ENCODE assay signal across 12 mouse cellular contexts in the genomic region with DNA sequence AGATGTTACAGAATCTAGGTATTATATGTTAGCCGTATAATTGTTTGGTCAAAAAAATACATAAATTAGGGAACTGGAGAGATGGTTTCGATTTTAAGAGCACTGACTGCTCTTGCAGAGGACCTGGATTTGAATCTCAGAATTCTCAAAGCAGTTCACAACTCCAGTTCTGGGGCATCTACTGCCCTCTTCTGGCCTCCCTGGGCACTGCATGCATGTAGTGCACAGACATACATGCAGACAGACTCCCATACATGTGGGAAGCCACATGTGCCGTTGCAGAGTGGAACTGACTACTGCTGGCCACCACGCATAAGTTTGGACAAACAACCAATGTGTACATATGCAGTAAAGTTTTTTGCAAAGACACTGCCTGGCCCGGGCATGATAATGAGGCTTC.
DNase-seq lines count a peak whose midpoint lies in the region; ATAC-seq and TF ChIP-seq lines count a peak whose summit lies in the region.
"Had no signal": no experiment of that assay in that cellular context is flagged by ENCODE, and none has a peak within 500 bp of the region (broad histone marks: within the 10 kb centered on the region; RNA-seq: fewer than 3 reads in every experiment).

No protein-coding gene starts in this region.

- H3K27me3 ChIP-seq in intestine, postnatal 0 days (replicated peaks; ENCODE audit: control insufficient read depth, insufficient read depth, low read length): no peaks in the 10 kb centered on the region
- H3K27me3 ChIP-seq in intestine, embryonic 16.5 days (replicated peaks; ENCODE audit: control insufficient read depth, insufficient read depth, low read length): no peaks in the 10 kb centered on the region
- H3K27me3 ChIP-seq: embryonic facial prominence, embryonic 12.5 days; lung, embryonic 15.5 days had no signal

- H3K9me3 ChIP-seq in intestine, postnatal 0 days (ENCODE audit: control insufficient read depth): no peaks in the 10 kb centered on the region
- no peaks in the 10 kb centered on the region for H3K9me3 ChIP-seq in intestine, embryonic 16.5 days (ENCODE audit: control insufficient read depth, low read length)
- H3K9me3 ChIP-seq: lung, embryonic 15.5 days had no signal

- H3K4me1 ChIP-seq in intestine, postnatal 0 days (replicated peaks; ENCODE audit: control insufficient read depth, insufficient read depth, low read length): no peaks in the 10 kb centered on the region
- H3K4me1 ChIP-seq in intestine, embryonic 16.5 days (ENCODE audit: control insufficient read depth, insufficient read depth, low read length): no peaks in the 10 kb centered on the region
- H3K4me1 ChIP-seq: embryonic facial prominence, embryonic 12.5 days; lung, embryonic 15.5 days had no signal

- H3K4me2 ChIP-seq in intestine, postnatal 0 days (replicated peaks; ENCODE audit: low read depth): no peak overlapping the region
- H3K4me2 ChIP-seq in intestine, embryonic 16.5 days (ENCODE audit: low read depth, low read length): no peak overlapping the region
- H3K4me2 ChIP-seq: embryonic facial prominence, embryonic 12.5 days; lung, embryonic 15.5 days had no signal

- DNase-seq in thymus, postnatal 14 days: peak; percentile 27
- no peak for DNase-seq in thymus, adult 18-20 months
- no peak for DNase-seq in brain, embryonic 14.5 days (ENCODE audit: low read depth)
- no peak for DNase-seq in adipocyte (ENCODE audit: low spot score)
- DNase-seq in neural tube, embryonic 10.5 days (ENCODE audit: extremely low spot score, low spot score): no peak
- DNase-seq: adrenal gland, postnatal 36 days; gastrocnemius, postnatal 14 days; layer of hippocampus, adult 9-11 months had no signal

- H3K27ac ChIP-seq in intestine, postnatal 0 days (ENCODE audit: low read depth, low read length): no peak overlapping the region
- no peak overlapping the region for H3K27ac ChIP-seq in intestine, embryonic 16.5 days (ENCODE audit: low read length)
- H3K27ac ChIP-seq: embryonic facial prominence, embryonic 12.5 days; lung, embryonic 15.5 days had no signal

- peak; percentile 52 for TF ChIP-seq CTCF in intestine, postnatal 0 days (IDR thresholded peaks at IDR 0.05; ENCODE audit: low read depth)
- TF ChIP-seq CTCF in brain, embryonic 14.5 days (IDR thresholded peaks at IDR 0.05; ENCODE audit: borderline replicate concordance, extremely low read depth, insufficient read depth, insufficient read length): peak; percentile 25; the same call in 1 of the 2 replicates

- no peak for TF ChIP-seq POLR2A in brain, embryonic 14.5 days (IDR thresholded peaks at IDR 0.05; ENCODE audit: borderline replicate concordance, extremely low read depth, insufficient read depth, insufficient read length, poor library complexity, severe bottlenecking)

- no peaks in the 10 kb centered on the region for H3K36me3 ChIP-seq in intestine, postnatal 0 days (ENCODE audit: control insufficient read depth, insufficient read depth)
- H3K36me3 ChIP-seq in intestine, embryonic 16.5 days (ENCODE audit: control insufficient read depth, insufficient read depth, low read length): no peaks in the 10 kb centered on the region
- H3K36me3 ChIP-seq: embryonic facial prominence, embryonic 12.5 days; lung, embryonic 15.5 days had no signal

- 85% methylated on average over 5 of the region's 5 CpGs for WGBS in intestine, postnatal 0 days
- WGBS in intestine, embryonic 16.5 days: 81% methylated on average over 5 of the region's 5 CpGs

- no peak overlapping the region for H3K4me3 ChIP-seq in intestine, postnatal 0 days (ENCODE audit: low read depth, low read length)
- H3K4me3 ChIP-seq in intestine, embryonic 16.5 days (ENCODE audit: low read length): no peak overlapping the region
- H3K4me3 ChIP-seq: embryonic facial prominence, embryonic 12.5 days; lung, embryonic 15.5 days had no signal

- H3K9ac ChIP-seq in intestine, postnatal 0 days (ENCODE audit: low read depth, low read length): no peak overlapping the region
- no peak overlapping the region for H3K9ac ChIP-seq in intestine, embryonic 16.5 days (ENCODE audit: low read depth, low read length)
- H3K9ac ChIP-seq: embryonic facial prominence, embryonic 12.5 days; lung, embryonic 15.5 days had no signal

- no peak for ATAC-seq in intestine, postnatal 0 days
- no peak for ATAC-seq in intestine, embryonic 16.5 days
